Comparison of ENCODE assay signal across 25 mouse cellular contexts in the genomic region with DNA sequence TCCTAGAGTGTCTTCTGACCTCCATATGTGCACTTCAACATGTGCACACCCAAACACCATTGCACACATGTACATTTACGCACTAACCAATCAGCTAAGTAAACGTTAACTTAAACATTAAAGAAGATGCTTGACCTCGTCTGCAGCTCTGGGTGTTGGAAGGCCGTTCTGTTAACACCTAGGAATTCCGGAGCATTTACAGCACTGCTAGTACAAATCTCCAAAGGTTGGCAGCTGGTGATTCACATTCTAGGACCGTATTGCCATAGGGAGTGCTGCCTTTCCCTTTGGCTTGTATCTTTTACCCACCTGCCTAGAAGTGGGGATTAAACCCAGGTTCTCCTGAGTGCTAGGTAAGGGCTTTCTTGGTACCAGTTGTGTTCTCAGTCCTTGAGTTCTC. TPM values are rescaled to one million over a fixed set of nuclear protein-coding genes. Genes with fewer than 3 reads are reported as not detected.
DNase-seq lines count a peak whose midpoint lies in the region; ATAC-seq and TF ChIP-seq lines count a peak whose summit lies in the region.
"Had no signal": no experiment of that assay in that cellular context is flagged by ENCODE, and none has a peak within 500 bp of the region (broad histone marks: within the 10 kb centered on the region; RNA-seq: fewer than 3 reads in every experiment).

No protein-coding gene starts in this region.

- H3K4me1 ChIP-seq in heart, embryonic 11.5 days (ENCODE audit: control insufficient read depth, insufficient read depth, low read length): peaks cover 11% of the 10 kb centered on the region
- H3K4me1 ChIP-seq in heart, postnatal 0 days (ENCODE audit: control insufficient read depth, insufficient read depth): peaks cover 18% of the 10 kb centered on the region; the same call in 1 of the 2 replicates
- no peaks in the 10 kb centered on the region for H3K4me1 ChIP-seq in lung, embryonic 14.5 days (ENCODE audit: insufficient read depth)
- H3K4me1 ChIP-seq in stomach, postnatal 0 days (replicated peaks; ENCODE audit: control insufficient read depth, insufficient read depth): no peaks in the 10 kb centered on the region
- H3K4me1 ChIP-seq: limb, embryonic 13.5 days had no signal

- no peak for DNase-seq in heart, postnatal 25 days (ENCODE audit: low spot score)
- peak; percentile 21 for DNase-seq in heart, postnatal 0 days (ENCODE audit: low spot score)
- no peak for DNase-seq in heart, adult 9 months (ENCODE audit: low spot score in 2 of 2)
- DNase-seq in lung, embryonic 14.5 days: no peak
- no peak for DNase-seq in lung, postnatal 4 days
- DNase-seq in stomach, postnatal 0 days (ENCODE audit: low spot score): peak; percentile 18
- DNase-seq: adrenal gland, postnatal 10 days; cerebellum, adult 18-20 months; cerebellum, postnatal 14 days; forebrain, postnatal 0 days; gastrocnemius, postnatal 36 days; kidney, adult 18-20 months; layer of hippocampus, adult 9-11 months; retina, postnatal 1 day; right cerebral cortex, postnatal 25 days; thymus, adult 2 months; thymus, postnatal 4 days had no signal

- H3K27me3 ChIP-seq in heart, embryonic 11.5 days (ENCODE audit: control insufficient read depth, insufficient read depth, low read length): no peaks in the 10 kb centered on the region
- H3K27me3 ChIP-seq in heart, postnatal 0 days (ENCODE audit: control insufficient read depth, insufficient read depth, low read length): no peaks in the 10 kb centered on the region
- H3K27me3 ChIP-seq in lung, embryonic 14.5 days (ENCODE audit: insufficient read depth, low read length): no peaks in the 10 kb centered on the region
- no peaks in the 10 kb centered on the region for H3K27me3 ChIP-seq in stomach, postnatal 0 days (ENCODE audit: control insufficient read depth, insufficient read depth, low read length)
- H3K27me3 ChIP-seq: embryonic facial prominence, embryonic 12.5 days; hindbrain, embryonic 13.5 days; limb, embryonic 13.5 days; neural tube, embryonic 13.5 days had no signal

- no peak overlapping the region for H3K9ac ChIP-seq in heart, embryonic 11.5 days (ENCODE audit: low read depth, low read length)
- H3K9ac ChIP-seq in heart, postnatal 0 days (replicated peaks; ENCODE audit: low read depth, low read length): no peak overlapping the region
- no peak overlapping the region for H3K9ac ChIP-seq in lung, embryonic 14.5 days
- H3K9ac ChIP-seq in stomach, postnatal 0 days (ENCODE audit: low read length): no peak overlapping the region
- H3K9ac ChIP-seq: embryonic facial prominence, embryonic 12.5 days; forebrain, postnatal 0 days; hindbrain, embryonic 13.5 days; limb, embryonic 13.5 days; liver, embryonic 14.5 days; neural tube, embryonic 13.5 days had no signal

- H3K4me3 ChIP-seq in heart, embryonic 11.5 days (ENCODE audit: low read depth, low read length): no peak overlapping the region
- no peak overlapping the region for H3K4me3 ChIP-seq in heart, postnatal 0 days (ENCODE audit: low read depth, low read length)
- H3K4me3 ChIP-seq in lung, embryonic 14.5 days (ENCODE audit: low read depth, low read length): no peak overlapping the region
- H3K4me3 ChIP-seq in stomach, postnatal 0 days (ENCODE audit: low read depth, low read length): no peak overlapping the region
- H3K4me3 ChIP-seq: embryonic facial prominence, embryonic 12.5 days; hindbrain, embryonic 13.5 days; limb, embryonic 13.5 days; myocyte; neural tube, embryonic 13.5 days had no signal

- no peak for TF ChIP-seq CTCF in heart, postnatal 0 days (IDR thresholded peaks at IDR 0.05; ENCODE audit: low read depth)
- no peak for TF ChIP-seq CTCF in lung, embryonic 14.5 days (IDR thresholded peaks at IDR 0.05; ENCODE audit: low read depth)
- no peak for TF ChIP-seq CTCF in stomach, postnatal 0 days (IDR thresholded peaks at IDR 0.05; ENCODE audit: low read depth)

- no peaks in the 10 kb centered on the region for H3K9me3 ChIP-seq in heart, embryonic 11.5 days (replicated peaks; ENCODE audit: control insufficient read depth, low read length)
- no peaks in the 10 kb centered on the region for H3K9me3 ChIP-seq in heart, postnatal 0 days (replicated peaks; ENCODE audit: control insufficient read depth, low read length)
- no peaks in the 10 kb centered on the region for H3K9me3 ChIP-seq in lung, embryonic 14.5 days (ENCODE audit: low read depth, low read length)
- no peaks in the 10 kb centered on the region for H3K9me3 ChIP-seq in stomach, postnatal 0 days (ENCODE audit: control insufficient read depth, low read length)
- H3K9me3 ChIP-seq: embryonic facial prominence, embryonic 12.5 days; hindbrain, embryonic 13.5 days; limb, embryonic 13.5 days; neural tube, embryonic 13.5 days had no signal

- WGBS in heart, embryonic 11.5 days (ENCODE audit: insufficient replicate concordance): 63% methylated on average over 6 of the region's 6 CpGs
- WGBS in heart, postnatal 0 days: 32% methylated on average over 6 of the region's 6 CpGs
- 52% methylated on average over 6 of the region's 6 CpGs for WGBS in lung, embryonic 14.5 days
- WGBS in stomach, postnatal 0 days: 50% methylated on average over 6 of the region's 6 CpGs

- no peak overlapping the region for H3K4me2 ChIP-seq in heart, embryonic 11.5 days
- H3K4me2 ChIP-seq in heart, postnatal 0 days (ENCODE audit: low read depth, low read length): no peak overlapping the region
- no peak overlapping the region for H3K4me2 ChIP-seq in lung, embryonic 14.5 days
- no peak overlapping the region for H3K4me2 ChIP-seq in stomach, postnatal 0 days (replicated peaks; ENCODE audit: low read depth)
- H3K4me2 ChIP-seq: embryonic facial prominence, embryonic 12.5 days; hindbrain, embryonic 13.5 days; limb, embryonic 13.5 days; neural tube, embryonic 13.5 days had no signal

- peaks cover 10% of the 10 kb centered on the region for H3K36me3 ChIP-seq in heart, embryonic 11.5 days (ENCODE audit: control insufficient read depth, insufficient read depth, low read length)
- H3K36me3 ChIP-seq in heart, postnatal 0 days (replicated peaks; ENCODE audit: control insufficient read depth, insufficient read depth, low read length): peaks cover 56% of the 10 kb centered on the region
- peaks cover 45% of the 10 kb centered on the region for H3K36me3 ChIP-seq in lung, embryonic 14.5 days (ENCODE audit: insufficient read depth)
- peaks cover 11% of the 10 kb centered on the region; the same call in 1 of the 2 replicates for H3K36me3 ChIP-seq in stomach, postnatal 0 days (ENCODE audit: control insufficient read depth, insufficient read depth, low read length)

- TF ChIP-seq EP300 in heart, postnatal 0 days (IDR thresholded peaks at IDR 0.05; ENCODE audit: low read depth): no peak
- TF ChIP-seq EP300 in stomach, postnatal 0 days (optimal IDR thresholded peaks at IDR 0.05): no peak

- H3K27ac ChIP-seq in heart, embryonic 11.5 days (ENCODE audit: low read depth, low read length): no peak overlapping the region
- peak overlapping the region; percentile 75 for H3K27ac ChIP-seq in heart, postnatal 0 days (ENCODE audit: low read depth)
- H3K27ac ChIP-seq in lung, embryonic 14.5 days (ENCODE audit: low read depth): peak overlapping the region; percentile 30; the same call in 1 of the 2 replicates
- peak overlapping the region; percentile 82 for H3K27ac ChIP-seq in stomach, postnatal 0 days (replicated peaks)
- H3K27ac ChIP-seq: embryonic facial prominence, embryonic 12.5 days; hindbrain, embryonic 13.5 days; limb, embryonic 13.5 days; liver, embryonic 14.5 days; neural tube, embryonic 13.5 days had no signal

- ATAC-seq in heart, embryonic 11.5 days (replicated peaks; ENCODE audit: insufficient number of reproducible peaks, low FRiP score, low TSS enrichment): peak; percentile 46
- peak; percentile 73 for ATAC-seq in heart, postnatal 0 days (ENCODE audit: insufficient read depth, low read depth)
- peak; percentile 24; the same call in 1 of the 2 replicates for ATAC-seq in lung, embryonic 14.5 days (ENCODE audit: insufficient read depth)
- ATAC-seq in stomach, postnatal 0 days (ENCODE audit: low FRiP score, low TSS enrichment): no peak; the same call in 1 of the 2 replicates
- ATAC-seq: forebrain, postnatal 0 days; midbrain, embryonic 16.5 days had no signal

- intact Hi-C loops in heart, postnatal 25 days (cut with DNase I): no loop called here

RNA-seq across cellular contexts. Expression of a gene that starts 20.3 kb away (rescaled TPM):
- 20.8 and 22.0 TPM in 2 replicates for polyA plus RNA-seq in heart, embryonic 11.5 days (2014; fragmentation: Nextera tagmentation; extraction: Ambion mirVana)
- total RNA-seq in heart, postnatal 25 days (2021): 10 to 100 TPM; 18.5 to 20.2 TPM
- total RNA-seq in heart, postnatal 0 days (2014; rRNA removed; ENCODE audit: low replicate concordance): 4.6 and 17.5 TPM in 2 replicates
- polyA plus RNA-seq in heart, postnatal 0 days (2015; fragmentation: Nextera tagmentation; extraction: Ambion mirVana): 16.7 and 19.8 TPM in 2 replicates
- 23.9 and 25.1 TPM in 2 replicates for polyA plus RNA-seq in lung, embryonic 14.5 days (2014; fragmentation: Nextera tagmentation; extraction: Ambion mirVana)
- 33.0 and 33.6 TPM in 2 replicates for polyA plus RNA-seq in stomach, postnatal 0 days (2015; fragmentation: Nextera tagmentation; extraction: Ambion mirVana)

RNA-seq across cellular contexts. Expression of a gene that starts 25.0 kb away (rescaled TPM):
- 32.1 and 33.8 TPM in 2 replicates for polyA plus RNA-seq in heart, embryonic 11.5 days (2014; fragmentation: Nextera tagmentation; extraction: Ambion mirVana)
- total RNA-seq in heart, postnatal 25 days (2021): 10 to 100 TPM; 32.8 to 33.6 TPM
- 31.9 and 38.1 TPM in 2 replicates for total RNA-seq in heart, postnatal 0 days (2014; rRNA removed; ENCODE audit: low replicate concordance)
- polyA plus RNA-seq in heart, postnatal 0 days (2015; fragmentation: Nextera tagmentation; extraction: Ambion mirVana): 23.9 and 24.5 TPM in 2 replicates
- polyA plus RNA-seq in lung, embryonic 14.5 days (2014; fragmentation: Nextera tagmentation; extraction: Ambion mirVana): 42.4 and 46.6 TPM in 2 replicates
- polyA plus RNA-seq in stomach, postnatal 0 days (2015; fragmentation: Nextera tagmentation; extraction: Ambion mirVana): 33.2 and 34.4 TPM in 2 replicates

RNA-seq across cellular contexts. Expression of a gene that starts 47.2 kb away (rescaled TPM):
- 3.0 and 5.5 TPM in 2 replicates for polyA plus RNA-seq in heart, embryonic 11.5 days (2014; fragmentation: Nextera tagmentation; extraction: Ambion mirVana)
- 1 to 10 TPM; 2.0 to 2.6 TPM for total RNA-seq in heart, postnatal 25 days (2021)
- total RNA-seq in heart, postnatal 0 days (2014; rRNA removed; ENCODE audit: low replicate concordance): 1.2 and 4.8 TPM in 2 replicates
- polyA plus RNA-seq in heart, postnatal 0 days (2015; fragmentation: Nextera tagmentation; extraction: Ambion mirVana): 3.7 and 4.2 TPM in 2 replicates
- 6.1 and 7.4 TPM in 2 replicates for polyA plus RNA-seq in lung, embryonic 14.5 days (2014; fragmentation: Nextera tagmentation; extraction: Ambion mirVana)
- polyA plus RNA-seq in stomach, postnatal 0 days (2015; fragmentation: Nextera tagmentation; extraction: Ambion mirVana): 2.3 and 2.4 TPM in 2 replicates

Comparison
In these comparisons a context has a peak if more than half of its experiments do, and no peak if none do; other contexts are left out.
1. DNase-seq: peak in heart, postnatal 0 days (single experiment) and stomach, postnatal 0 days (single experiment); none in heart, postnatal 25 days (single experiment), heart, adult 9 months (0 of 2), lung, embryonic 14.5 days (single experiment) and lung, postnatal 4 days (0 of 2).